Mouse (Mus musculus) liver, embryonic 13.5 days (tissue): ENCODE results near the gene Adam12. TPM values are rescaled to one million over a fixed set of nuclear protein-coding genes. Genes with fewer than 3 reads are reported as not detected.
"Not testable (repeated sequence)": the region's sequence is repeated elsewhere in the genome, so short reads cannot be mapped to it uniquely, and the experiment has no call there.

Source experiments
- ATAC-seq: fragments of 200-750 bp; cut with Nextera tagmentation; 2 replicates; pipeline ENCODE4 v1.8.0; 2017; ENCODE audit warnings: low read depth, mild to moderate bottlenecking, moderate number of reproducible peaks, moderate library complexity
- DNase-seq: peaks from one replicate; pipeline ENCODE4 v3.0.0; 2022
- H3K27ac ChIP-seq: fragments of 300-500 bp; sonication (generic); 2 replicates; pipeline ENCODE4 v1.5.1; 2015; ENCODE audit warnings: moderate library complexity, mild to moderate bottlenecking, inconsistent platforms
- H3K27me3 ChIP-seq: fragments of 300-500 bp; sonication (generic); 2 replicates; pipeline ENCODE4 v1.6.1; 2015; ENCODE audit warnings: mild to moderate bottlenecking, inconsistent platforms
- H3K36me3 ChIP-seq: fragments of 300-500 bp; sonication (generic); 2 replicates; pipeline ENCODE4 v1.6.1; 2015; ENCODE audit warnings: mild to moderate bottlenecking, inconsistent platforms
- H3K4me1 ChIP-seq: fragments of 300-500 bp; sonication (generic); replicated peaks from 2 replicates; pipeline ENCODE4 v1.6.1; 2015; ENCODE audit warnings: inconsistent platforms
- H3K4me2 ChIP-seq: fragments of 300-500 bp; sonication (generic); 2 replicates; pipeline ENCODE4 v1.6.1; 2015; ENCODE audit warnings: inconsistent platforms, mild to moderate bottlenecking, moderate library complexity
- H3K4me3 ChIP-seq: fragments of 300-500 bp; sonication (generic); replicated peaks from 2 replicates; pipeline ENCODE4 v1.5.1; 2015; ENCODE audit warnings: mild to moderate bottlenecking, inconsistent platforms
- H3K9ac ChIP-seq: fragments of 300-500 bp; sonication (generic); 2 replicates; pipeline ENCODE4 v1.6.1; 2015; ENCODE audit warnings: mild to moderate bottlenecking, inconsistent platforms
- H3K9me3 ChIP-seq: fragments of 300-500 bp; sonication (generic); replicated peaks from 2 replicates; pipeline ENCODE4 v1.6.1; 2016; ENCODE audit warnings: inconsistent platforms
- WGBS: fragments of 180-500 bp; shearing (Covaris S2); methylation state at CpG from one replicate; pipeline ENCODE4 v1.1.7; 2015; ENCODE audit not compliant: insufficient replicate concordance; 5-methylcytosine and 5-hydroxymethylcytosine counted together
- polyA plus RNA-seq: library from polyadenylated mRNA; unstranded; fragments of >200 nt; fragmentation: Nextera tagmentation; extraction: Ambion mirVana; gene quantifications from 2 replicates; pipeline ENCODE4 v1.2.1, GENCODE M21; 2015

Gene Adam12
- polyA plus RNA-seq, 1 experiment from 2014 or later: 1.5 TPM

- Histone ChIP-seq H3K27me3 (no peaks in the 10 kb centered on the region), H3K4me2 (no peak overlapping the region), H3K4me3 (no peak overlapping the region), H3K36me3 (no peaks in the 10 kb centered on the region), H3K4me1 (no peaks in the 10 kb centered on the region), H3K9ac (no peak overlapping the region), H3K27ac (no peak overlapping the region), H3K9me3 (no peaks in the 10 kb centered on the region)
- ATAC-seq (no peak), DNase-seq (no peak)
- 66% methylated on average over 19 of the region's 19 CpGs for WGBS
Measured at GRCm38 (mm10) chr7:133888926-133889920, 342.7 kb downstream of the Adam12 start.

GRCm38 (mm10) chr7:133884759-133885431 lies 347.1 kb downstream of the Adam12 start:
- ATAC-seq, DNase-seq: not testable (repeated sequence)

GRCm38 (mm10) chr7:133879761-133880160 lies 352.2 kb downstream of the Adam12 start:
- Histone ChIP-seq H3K9ac (no peak overlapping the region), H3K4me1 (no peaks in the 10 kb centered on the region), H3K9me3 (no peaks in the 10 kb centered on the region; the same call in 1 of the 2 replicates), H3K4me2 (no peak overlapping the region), H3K36me3 (no peaks in the 10 kb centered on the region), H3K4me3 (no peak overlapping the region), H3K27me3 (no peaks in the 10 kb centered on the region), H3K27ac (no peak overlapping the region)
- WGBS: 77% methylated on average over 8 of the region's 8 CpGs
- DNase-seq: no peak
- ATAC-seq: no peak

More at GRCm38 (mm10) chr7:133884759-133885431, 347.1 kb downstream of the Adam12 start:
- H3K4me1 ChIP-seq, H3K27ac ChIP-seq, H3K27me3 ChIP-seq, H3K36me3 ChIP-seq, H3K9me3 ChIP-seq, H3K4me3 ChIP-seq, H3K4me2 ChIP-seq, H3K9ac ChIP-seq: not testable (repeated sequence)
- 70% methylated on average over 5 of the region's 9 CpGs for WGBS

- H3K36me3 ChIP-seq: no peaks in the 10 kb centered on the region
- no peaks in the 10 kb centered on the region; the same call in 1 of the 2 replicates for H3K9me3 ChIP-seq
- H3K27me3 ChIP-seq: no peaks in the 10 kb centered on the region
- H3K4me1 ChIP-seq: no peaks in the 10 kb centered on the region
- no peak overlapping the region for H3K4me2 ChIP-seq
- H3K4me3 ChIP-seq: no peak overlapping the region
- ATAC-seq: no peak
- H3K27ac ChIP-seq: no peak overlapping the region
- H3K9ac ChIP-seq: no peak overlapping the region
- no peak for DNase-seq
- 61% methylated on average over 17 of the region's 17 CpGs for WGBS
Measured at GRCm38 (mm10) chr7:133876646-133877342, 355.2 kb downstream of the Adam12 start.

- WGBS: 56% methylated on average over 3 of the region's 3 CpGs
- Histone ChIP-seq H3K4me3 (no peak overlapping the region), H3K9me3 (no peaks in the 10 kb centered on the region; the same call in 1 of the 2 replicates), H3K27ac (no peak overlapping the region), H3K4me1 (no peaks in the 10 kb centered on the region), H3K4me2 (no peak overlapping the region), H3K9ac (no peak overlapping the region), H3K27me3 (no peaks in the 10 kb centered on the region), H3K36me3 (no peaks in the 10 kb centered on the region)
- DNase-seq: no peak
- no peak for ATAC-seq
Measured at GRCm38 (mm10) chr7:133876139-133876538, 355.8 kb downstream of the Adam12 start.

GRCm38 (mm10) chr7:133872701-133873100 lies 359.2 kb downstream of the Adam12 start:
- Histone ChIP-seq H3K4me2 (no peak overlapping the region), H3K27ac (no peak overlapping the region), H3K4me3 (no peak overlapping the region), H3K4me1 (no peaks in the 10 kb centered on the region), H3K9ac (no peak overlapping the region), H3K36me3 (no peaks in the 10 kb centered on the region), H3K9me3 (no peaks in the 10 kb centered on the region), H3K27me3 (no peaks in the 10 kb centered on the region)
- WGBS: 55% methylated on average over 5 of the region's 5 CpGs
- no peak for ATAC-seq
- DNase-seq: no peak

GRCm38 (mm10) chr7:133870265-133870664 lies 361.7 kb downstream of the Adam12 start:
- no peaks in the 10 kb centered on the region for H3K36me3 ChIP-seq
- no peak overlapping the region for H3K4me3 ChIP-seq
- WGBS: 43% methylated on average over 4 of the region's 4 CpGs
- no peak for DNase-seq
- no peaks in the 10 kb centered on the region for H3K4me1 ChIP-seq
- no peak overlapping the region for H3K9ac ChIP-seq
- H3K27ac ChIP-seq: no peak overlapping the region
- H3K9me3 ChIP-seq: no peaks in the 10 kb centered on the region
- H3K4me2 ChIP-seq: no peak overlapping the region
- no peak for ATAC-seq
- no peaks in the 10 kb centered on the region for H3K27me3 ChIP-seq

- no peak overlapping the region for H3K4me2 ChIP-seq
- H3K9ac ChIP-seq: no peak overlapping the region
- H3K27me3 ChIP-seq: no peaks in the 10 kb centered on the region
- H3K36me3 ChIP-seq: no peaks in the 10 kb centered on the region
- 81% methylated on average over 4 of the region's 4 CpGs for WGBS
- no peak overlapping the region for H3K27ac ChIP-seq
- no peaks in the 10 kb centered on the region for H3K9me3 ChIP-seq
- DNase-seq (no peak), ATAC-seq (no peak)
- H3K4me3 ChIP-seq: no peak overlapping the region
- no peaks in the 10 kb centered on the region for H3K4me1 ChIP-seq
Measured at GRCm38 (mm10) chr7:133863684-133864083, 368.3 kb downstream of the Adam12 start.

GRCm38 (mm10) chr7:133863151-133863550 lies 368.8 kb downstream of the Adam12 start:
- Histone ChIP-seq H3K27me3 (no peaks in the 10 kb centered on the region), H3K4me2 (no peak overlapping the region), H3K9ac (no peak overlapping the region), H3K9me3 (no peaks in the 10 kb centered on the region), H3K27ac (no peak overlapping the region), H3K36me3 (no peaks in the 10 kb centered on the region), H3K4me1 (no peaks in the 10 kb centered on the region), H3K4me3 (no peak overlapping the region)
- DNase-seq: no peak
- 58% methylated on average over 3 of the region's 3 CpGs for WGBS
- no peak for ATAC-seq

GRCm38 (mm10) chr7:133862723-133863122 lies 369.2 kb downstream of the Adam12 start:
- H3K9me3 ChIP-seq: no peaks in the 10 kb centered on the region
- no peaks in the 10 kb centered on the region for H3K36me3 ChIP-seq
- DNase-seq: no peak
- 79% methylated on average over 5 of the region's 5 CpGs for WGBS
- no peak overlapping the region for H3K4me2 ChIP-seq
- no peak overlapping the region for H3K4me3 ChIP-seq
- no peak overlapping the region for H3K9ac ChIP-seq
- no peaks in the 10 kb centered on the region for H3K27me3 ChIP-seq
- no peak for ATAC-seq
- H3K4me1 ChIP-seq: no peaks in the 10 kb centered on the region
- no peak overlapping the region for H3K27ac ChIP-seq

GRCm38 (mm10) chr7:133862233-133862632 lies 369.7 kb downstream of the Adam12 start:
- Histone ChIP-seq H3K4me2 (no peak overlapping the region), H3K27me3 (no peaks in the 10 kb centered on the region), H3K4me1 (no peaks in the 10 kb centered on the region), H3K9me3 (no peaks in the 10 kb centered on the region), H3K4me3 (no peak overlapping the region), H3K27ac (no peak overlapping the region), H3K9ac (no peak overlapping the region), H3K36me3 (no peaks in the 10 kb centered on the region)
- DNase-seq (no peak), ATAC-seq (no peak)
- 65% methylated on average over 6 of the region's 6 CpGs for WGBS
